Mouse (Mus musculus) common myeloid progenitor, adult 5-6 weeks (primary cell): ENCODE results near the gene Pnrc2. TPM values are rescaled to one million over a fixed set of nuclear protein-coding genes. Genes with fewer than 3 reads are reported as not detected.

Experiments used
- ATAC-seq: replicated peaks from 2 replicates; pipeline ENCODE4 v1.8.0; 2016; ENCODE audit warnings: low read depth, mild to moderate bottlenecking, moderate TSS enrichment, inconsistent platforms; ENCODE audit not compliant: poor library complexity, severe bottlenecking
- total RNA-seq: library from RNA; stranded (forward); fragments of 200-1000, 187-1606 nt; gene quantifications from 2 replicates; pipeline ENCODE4 v1.2.3, GENCODE M21; 2017

Pnrc2 gene
- total RNA-seq, 1 experiment from 2014 or later, result 189 TPM

- ATAC-seq, result no peak
Observed at GRCm38 (mm10) chr4:135874564-135875535, 1.2 kb upstream of the Pnrc2 start.

- ATAC-seq, result no peak
Observed at GRCm38 (mm10) chr4:135872589-135873391, 860 bp downstream of the Pnrc2 start.

- ATAC-seq, result no peak
Observed at GRCm38 (mm10) chr4:135872015-135872414, 1.6 kb downstream of the Pnrc2 start.

DNA sequence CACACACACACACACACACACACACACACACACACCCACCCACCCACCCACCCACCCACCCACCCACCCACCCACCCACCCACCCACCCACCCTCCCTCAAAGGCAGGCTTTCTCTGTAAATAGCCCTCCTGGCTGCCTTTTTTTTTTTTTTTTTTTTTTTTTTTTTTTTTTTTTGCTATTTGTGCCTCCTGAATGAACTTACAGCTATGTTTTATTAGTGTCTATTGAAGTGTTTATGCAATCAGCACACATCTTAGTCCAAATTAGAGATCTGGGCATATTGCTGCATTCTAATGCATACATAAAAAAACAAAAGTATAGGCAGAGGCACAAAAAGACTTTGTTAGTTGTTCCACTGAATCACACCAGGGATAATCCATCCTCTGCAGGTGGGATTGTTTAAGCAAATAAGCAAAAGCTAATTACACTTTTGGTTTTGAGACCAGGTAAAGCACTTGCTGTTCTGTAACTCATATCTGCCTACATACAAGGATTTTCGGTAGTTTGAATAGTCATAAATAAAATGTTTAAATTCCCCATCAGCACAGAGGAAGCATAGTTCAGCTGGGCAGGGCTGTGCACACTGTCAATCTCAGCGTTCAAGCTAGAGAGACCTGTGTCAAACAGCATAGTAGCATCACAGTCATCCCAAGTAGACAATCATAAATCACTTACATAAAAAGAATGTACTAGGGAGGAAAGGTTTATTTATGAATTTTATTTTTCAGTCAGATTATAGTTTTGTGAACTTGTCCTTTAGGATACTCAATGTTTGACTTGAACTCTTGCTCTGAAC lies 3.2 kb downstream of the Pnrc2 start:
- no peak for ATAC-seq

DNA sequence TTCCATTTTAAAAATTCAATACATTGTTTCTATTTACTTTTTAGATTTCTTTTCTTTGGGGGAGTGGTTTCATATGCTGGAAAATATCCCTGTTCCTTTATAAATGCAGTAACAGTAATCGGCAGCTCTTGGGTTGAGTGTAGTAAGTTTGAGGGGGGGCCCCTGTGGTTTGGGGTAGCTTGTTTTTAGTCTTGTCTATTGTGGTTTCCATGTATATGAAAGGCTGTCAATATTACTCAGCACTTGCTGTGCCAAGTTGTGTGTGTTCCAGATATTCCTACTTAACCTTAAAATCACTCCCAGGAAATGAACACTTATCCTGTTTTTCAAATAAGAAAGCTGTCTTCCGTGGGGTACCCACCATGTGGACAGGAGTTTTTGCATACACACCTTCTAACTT lies 4.7 kb downstream of the Pnrc2 start:
- ATAC-seq, result no peak

GRCm38 (mm10) chr4:135857597-135858186 lies 16.0 kb downstream of the Pnrc2 start:
- no peak for ATAC-seq

- no peak for ATAC-seq
Observed at GRCm38 (mm10) chr4:135856223-135857091, 17.2 kb downstream of the Pnrc2 start.

DNA sequence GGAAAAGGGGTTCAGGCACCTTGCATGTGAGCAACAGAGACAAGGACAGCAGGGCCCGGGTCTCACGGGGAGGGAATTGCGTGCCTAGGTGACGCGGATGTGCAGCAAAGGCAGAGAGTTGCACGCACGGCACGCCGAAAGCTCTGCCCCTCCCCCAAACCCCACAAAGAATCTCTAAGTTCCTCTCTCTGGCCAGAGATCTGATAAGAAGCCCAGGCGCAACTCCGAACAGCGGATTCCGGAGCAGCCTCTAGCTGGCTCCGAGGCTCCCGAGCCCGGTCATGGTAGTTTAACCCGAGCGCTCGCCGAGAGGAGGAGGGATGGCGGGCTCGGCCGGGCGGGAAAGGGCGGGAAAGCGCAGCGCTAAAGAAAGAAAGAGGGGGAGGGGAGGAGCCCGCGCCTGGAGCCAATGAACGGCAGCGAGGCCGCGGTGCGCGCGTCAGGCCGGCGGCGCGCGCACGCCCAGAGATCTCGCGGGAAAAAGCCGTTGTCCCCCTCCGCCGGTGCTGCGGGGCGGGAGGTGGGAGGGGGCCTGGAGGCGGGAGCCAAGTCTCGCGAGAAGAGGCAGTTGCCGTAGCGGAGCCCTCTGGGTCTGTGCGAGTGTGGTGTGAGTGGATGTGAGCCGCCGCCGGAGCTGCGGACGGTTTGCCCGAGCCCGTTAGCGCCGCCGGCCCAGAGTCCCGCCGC lies 18.0 kb downstream of the Pnrc2 start, which contains the start of gene Srsf10:
Gene Srsf10 (plus strand): TSS at position 212 of the 687 bp plus-strand sequence.
- ATAC-seq, result peak; percentile 78

DNA sequence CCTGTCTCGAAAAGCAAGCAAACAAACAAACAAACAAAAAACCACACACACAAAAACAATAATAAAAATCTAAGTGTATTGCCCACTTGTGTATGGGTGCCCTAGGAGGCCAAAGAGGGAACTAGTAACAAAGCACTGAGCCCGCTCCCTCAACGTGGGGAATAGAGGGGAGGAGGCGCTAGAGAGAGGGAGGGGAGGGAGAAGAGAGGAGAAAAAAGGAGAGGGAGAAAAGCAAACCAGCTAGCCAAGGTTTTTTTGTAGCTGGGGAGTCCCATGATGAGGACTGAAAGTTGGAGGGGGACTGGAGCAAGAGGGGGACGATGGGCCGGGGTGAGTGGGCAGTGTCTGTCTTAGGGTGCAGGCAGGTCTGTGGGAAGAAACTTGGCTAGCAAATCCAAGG lies 18.6 kb downstream of the Pnrc2 start:
- ATAC-seq, result peak; percentile 23; the same call in 1 of the 2 replicates

DNA sequence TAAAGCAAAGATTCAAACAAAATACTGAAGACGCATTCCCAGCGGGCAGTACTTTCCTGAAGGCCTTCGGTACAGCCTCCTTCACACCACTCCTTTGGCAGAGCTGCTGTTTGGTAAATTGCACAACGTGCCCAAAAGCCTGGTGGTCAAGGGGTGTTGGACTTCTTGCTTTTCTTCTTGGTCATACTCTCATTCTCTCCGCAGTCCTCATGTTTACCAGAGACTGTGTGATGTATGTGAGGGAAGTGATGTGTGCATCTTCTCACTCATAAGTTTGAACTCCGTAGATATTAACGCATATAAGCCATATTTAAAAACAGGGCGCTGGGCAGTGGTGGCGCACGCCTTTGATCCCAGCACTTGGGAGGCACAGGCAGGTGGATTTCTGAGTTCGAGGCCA lies 19.0 kb downstream of the Pnrc2 start:
- ATAC-seq, result no peak

- ATAC-seq, result no peak
Observed at GRCm38 (mm10) chr4:135853987-135854546, 19.6 kb downstream of the Pnrc2 start.

- ATAC-seq, result no peak
Observed at GRCm38 (mm10) chr4:135851942-135852341, 21.7 kb downstream of the Pnrc2 start.

- ATAC-seq, result no peak
Observed at GRCm38 (mm10) chr4:135850411-135851095, 23.1 kb downstream of the Pnrc2 start.

DNA sequence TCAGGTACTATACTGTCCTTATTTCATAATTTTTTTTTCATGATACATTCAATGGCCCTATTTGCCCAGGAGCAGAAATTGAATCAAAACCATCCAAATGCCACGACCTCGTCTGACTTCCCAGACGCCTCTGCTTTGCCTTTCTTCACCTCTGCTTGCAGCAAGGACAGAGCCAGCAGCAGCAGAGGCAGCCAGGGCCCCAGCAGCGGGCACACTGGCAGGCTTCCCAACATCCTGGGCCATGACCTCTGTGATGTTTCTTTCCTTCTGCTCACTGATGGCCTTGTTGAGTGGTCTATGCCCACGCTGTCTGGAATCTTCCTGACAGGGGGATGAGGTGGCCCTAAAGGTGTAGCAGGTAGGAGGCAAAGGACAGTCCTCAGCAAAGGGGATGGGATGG lies 26.1 kb downstream of the Pnrc2 start:
- no peak for ATAC-seq

GRCm38 (mm10) chr4:135844400-135844799 lies 29.2 kb downstream of the Pnrc2 start:
- ATAC-seq, result no peak

DNA sequence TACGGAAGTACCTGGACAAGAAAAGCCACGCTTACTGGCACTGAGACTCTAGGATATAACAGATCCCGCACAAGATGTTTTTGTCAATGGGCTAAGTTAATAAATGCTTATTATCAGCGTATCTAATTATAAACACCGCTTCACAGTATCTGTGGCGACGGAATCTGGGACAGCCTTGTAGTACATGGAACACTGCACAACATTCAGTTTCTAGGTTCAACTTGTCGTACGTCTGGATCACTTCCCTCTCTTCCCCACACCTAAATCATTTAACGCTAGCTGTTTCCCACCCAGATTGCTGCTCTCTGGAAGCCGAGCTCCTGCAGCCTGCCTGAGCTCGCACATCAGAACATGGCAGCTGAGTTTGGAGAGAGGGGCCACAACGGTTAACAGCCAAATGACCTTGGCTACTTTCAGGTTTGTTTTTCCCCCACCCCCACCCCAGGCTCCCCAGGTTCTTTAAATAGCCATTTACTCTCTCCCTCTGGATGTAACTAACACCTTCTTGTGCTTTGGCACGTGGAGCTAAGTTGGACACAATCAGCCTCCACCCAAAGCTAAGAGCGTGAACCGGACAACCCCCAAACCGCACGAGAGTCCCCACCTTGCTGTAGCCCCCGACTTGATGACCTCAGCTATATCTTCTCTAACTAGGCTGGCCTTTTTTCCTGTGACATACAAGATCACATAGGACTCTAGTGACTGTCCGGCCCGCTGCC lies 34.2 kb downstream of the Pnrc2 start:
- ATAC-seq, result no peak

DNA sequence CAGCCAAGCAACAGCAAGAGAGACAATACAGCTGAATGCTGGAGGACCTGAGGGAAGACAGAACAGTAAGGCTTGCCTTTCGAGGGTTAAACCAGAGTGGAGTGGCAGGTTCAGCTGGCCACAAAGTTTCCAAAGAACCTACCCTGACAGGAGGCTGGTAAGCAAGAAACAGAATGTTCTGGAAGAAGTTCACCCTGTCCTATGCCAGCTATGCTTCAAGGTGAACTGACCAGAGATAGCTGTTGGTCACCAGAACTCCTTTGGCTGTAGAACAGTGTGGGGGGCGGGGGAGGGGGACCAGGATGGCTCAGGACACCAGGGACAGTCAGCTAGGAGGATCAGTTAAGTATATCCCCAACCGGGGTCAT lies 34.7 kb downstream of the Pnrc2 start:
- ATAC-seq, result no peak
